ENCODE assay signal across 18 mouse cellular contexts in genomic region chr2:170707672-170708071, GRCm38 (mm10). TPM values are rescaled to one million over a fixed set of nuclear protein-coding genes. Genes with fewer than 3 reads are reported as not detected.
A peak's percentile ranks its signal among the peaks of the same experiment; 100 is the strongest.
DNase-seq lines count a peak whose midpoint lies in the region; ATAC-seq and TF ChIP-seq lines count a peak whose summit lies in the region.
"Had no signal": no experiment of that assay in that cellular context is flagged by ENCODE, and none has a peak within 500 bp of the region (broad histone marks: within the 10 kb centered on the region; RNA-seq: fewer than 3 reads in every experiment).

No protein-coding gene starts in this region.

- H3K4me3 ChIP-seq in intestine, postnatal 0 days (ENCODE audit: low read depth, low read length): no peak overlapping the region
- H3K4me3 ChIP-seq in intestine, embryonic 15.5 days (replicated peaks): no peak overlapping the region
- H3K4me3 ChIP-seq in midbrain, embryonic 11.5 days (ENCODE audit: low read depth, low read length): no peak overlapping the region
- no peak overlapping the region for H3K4me3 ChIP-seq in midbrain, embryonic 14.5 days (replicated peaks; ENCODE audit: low read depth, low read length)
- H3K4me3 ChIP-seq: heart, embryonic 12.5 days; hindbrain, embryonic 15.5 days; liver, embryonic 13.5 days; midbrain, embryonic 10.5 days; myocyte had no signal

- H3K4me2 ChIP-seq in intestine, postnatal 0 days (replicated peaks; ENCODE audit: low read depth): no peak overlapping the region
- no peak overlapping the region for H3K4me2 ChIP-seq in intestine, embryonic 15.5 days (replicated peaks)
- no peak overlapping the region for H3K4me2 ChIP-seq in midbrain, embryonic 11.5 days
- H3K4me2 ChIP-seq in midbrain, embryonic 14.5 days (ENCODE audit: low read length): no peak overlapping the region
- H3K4me2 ChIP-seq: heart, embryonic 12.5 days; hindbrain, embryonic 15.5 days; liver, embryonic 13.5 days had no signal

- WGBS in intestine, postnatal 0 days: 87% methylated on average over 3 of the region's 3 CpGs
- WGBS in intestine, embryonic 15.5 days: 82% methylated on average over 3 of the region's 3 CpGs
- 83% methylated on average over 3 of the region's 3 CpGs for WGBS in midbrain, embryonic 11.5 days
- 85% methylated on average over 3 of the region's 3 CpGs for WGBS in midbrain, embryonic 14.5 days

- no peaks in the 10 kb centered on the region for H3K36me3 ChIP-seq in intestine, postnatal 0 days (ENCODE audit: control insufficient read depth, insufficient read depth)
- no peaks in the 10 kb centered on the region for H3K36me3 ChIP-seq in intestine, embryonic 15.5 days
- H3K36me3 ChIP-seq in midbrain, embryonic 11.5 days (ENCODE audit: control insufficient read depth, insufficient read depth, low read length): no peaks in the 10 kb centered on the region
- no peaks in the 10 kb centered on the region for H3K36me3 ChIP-seq in midbrain, embryonic 14.5 days (ENCODE audit: control insufficient read depth, insufficient read depth, low read length)
- H3K36me3 ChIP-seq: heart, embryonic 12.5 days; hindbrain, embryonic 15.5 days; liver, embryonic 13.5 days; midbrain, embryonic 10.5 days had no signal

- no peak overlapping the region for H3K9ac ChIP-seq in intestine, postnatal 0 days (ENCODE audit: low read depth, low read length)
- no peak overlapping the region for H3K9ac ChIP-seq in intestine, embryonic 15.5 days
- H3K9ac ChIP-seq in midbrain, embryonic 11.5 days (ENCODE audit: low read length): no peak overlapping the region
- no peak overlapping the region for H3K9ac ChIP-seq in midbrain, embryonic 14.5 days (replicated peaks; ENCODE audit: low read length)
- H3K9ac ChIP-seq: heart, embryonic 12.5 days; hindbrain, embryonic 15.5 days; liver, embryonic 13.5 days had no signal

- ATAC-seq in intestine, postnatal 0 days: no peak
- ATAC-seq in intestine, embryonic 15.5 days: no peak
- ATAC-seq in midbrain, embryonic 11.5 days (ENCODE audit: low FRiP score): no peak
- no peak for ATAC-seq in midbrain, embryonic 14.5 days (ENCODE audit: low FRiP score, low TSS enrichment)

- TF ChIP-seq CTCF in intestine, postnatal 0 days (IDR thresholded peaks at IDR 0.05; ENCODE audit: low read depth): peak; percentile 33

- no peaks in the 10 kb centered on the region for H3K4me1 ChIP-seq in intestine, postnatal 0 days (replicated peaks; ENCODE audit: control insufficient read depth, insufficient read depth, low read length)
- no peaks in the 10 kb centered on the region for H3K4me1 ChIP-seq in intestine, embryonic 15.5 days (replicated peaks)
- no peaks in the 10 kb centered on the region for H3K4me1 ChIP-seq in midbrain, embryonic 11.5 days (ENCODE audit: control insufficient read depth, insufficient read depth, low read length)
- H3K4me1 ChIP-seq in midbrain, embryonic 14.5 days (ENCODE audit: control insufficient read depth, insufficient read depth, low read length): no peaks in the 10 kb centered on the region
- H3K4me1 ChIP-seq: heart, embryonic 12.5 days; liver, embryonic 13.5 days; midbrain, embryonic 10.5 days had no signal

- H3K9me3 ChIP-seq in intestine, postnatal 0 days (ENCODE audit: control insufficient read depth): no peaks in the 10 kb centered on the region
- no peaks in the 10 kb centered on the region for H3K9me3 ChIP-seq in intestine, embryonic 15.5 days
- H3K9me3 ChIP-seq in midbrain, embryonic 11.5 days (ENCODE audit: control insufficient read depth, low read length): no peaks in the 10 kb centered on the region
- H3K9me3 ChIP-seq in midbrain, embryonic 14.5 days (ENCODE audit: control insufficient read depth, low read length): no peaks in the 10 kb centered on the region
- H3K9me3 ChIP-seq: hindbrain, embryonic 15.5 days; midbrain, embryonic 10.5 days had no signal

- peak; percentile 81 for DNase-seq in midbrain, embryonic 11.5 days (ENCODE audit: low spot score, missing footprints)
- no peak for DNase-seq in midbrain, embryonic 14.5 days
- DNase-seq in R1 (ENCODE audit: low read depth, low spot score): peak; percentile 72
- no peak for DNase-seq in natural killer cell, adult 2 months (ENCODE audit: low spot score in 2 of 2)
- no peak for DNase-seq in thymus, adult 18-20 months
- DNase-seq: adrenal gland, postnatal 25 days; cerebellum, adult 2 months; kidney, adult 18-20 months; kidney, postnatal 4 days; liver, embryonic 13.5 days; lung, postnatal 10 days; thymus, adult 2 months had no signal

- no peaks in the 10 kb centered on the region for H3K27me3 ChIP-seq in intestine, postnatal 0 days (replicated peaks; ENCODE audit: control insufficient read depth, insufficient read depth, low read length)
- no peaks in the 10 kb centered on the region for H3K27me3 ChIP-seq in intestine, embryonic 15.5 days (replicated peaks)
- no peaks in the 10 kb centered on the region for H3K27me3 ChIP-seq in midbrain, embryonic 11.5 days (ENCODE audit: control insufficient read depth, insufficient read depth, low read length)
- no peaks in the 10 kb centered on the region for H3K27me3 ChIP-seq in midbrain, embryonic 14.5 days (ENCODE audit: control insufficient read depth, insufficient read depth, low read length)
- H3K27me3 ChIP-seq: heart, embryonic 12.5 days; hindbrain, embryonic 15.5 days; liver, embryonic 13.5 days had no signal

- H3K27ac ChIP-seq in intestine, postnatal 0 days (ENCODE audit: low read depth, low read length): no peak overlapping the region
- H3K27ac ChIP-seq in intestine, embryonic 15.5 days: no peak overlapping the region
- no peak overlapping the region for H3K27ac ChIP-seq in midbrain, embryonic 11.5 days (ENCODE audit: low read depth, low read length)
- no peak overlapping the region for H3K27ac ChIP-seq in midbrain, embryonic 14.5 days (replicated peaks; ENCODE audit: low read depth, low read length)
- H3K27ac ChIP-seq: hindbrain, embryonic 15.5 days; liver, embryonic 13.5 days; midbrain, embryonic 10.5 days had no signal

RNA-seq across cellular contexts. Expression of gene Dok5, which starts 23.9 kb away (rescaled TPM):
- 0.63 and 0.78 TPM in 2 replicates for polyA plus RNA-seq in intestine, postnatal 0 days (2015; fragmentation: Nextera tagmentation; extraction: Ambion mirVana)
- 2.6 and 2.8 TPM in 2 replicates for polyA plus RNA-seq in intestine, embryonic 15.5 days (2015; fragmentation: Nextera tagmentation; extraction: Ambion mirVana)
- polyA plus RNA-seq in midbrain, embryonic 11.5 days (2014; fragmentation: Nextera tagmentation; extraction: Ambion mirVana): 19.5 and 21.2 TPM in 2 replicates
- polyA plus RNA-seq in midbrain, embryonic 14.5 days (2014; fragmentation: Nextera tagmentation; extraction: Ambion mirVana): 31.5 and 43.0 TPM in 2 replicates

Comparison
In these comparisons a context has a peak if more than half of its experiments do, and no peak if none do; other contexts are left out.
1. DNase-seq: peak in midbrain, embryonic 11.5 days (single experiment) and R1 (single experiment); none in midbrain, embryonic 14.5 days (single experiment), natural killer cell, adult 2 months (0 of 2) and thymus, adult 18-20 months (0 of 2).